Mouse (Mus musculus) MEL (cell line): ENCODE data around the gene Lmnb2.
A peak's percentile ranks its signal among the peaks of the same experiment; 100 is the strongest.

Experiments used
- CTCF ChIP-seq, 3 experiments: IDR thresholded peaks in 2 of 3; conservative IDR thresholded peaks in 1 of 3; 2 replicates each; pipeline ENCODE4 v1.5.1; 2011 to 2012; ENCODE audit warnings: low read length in 3 of 3, low read depth in 2 of 3, mild to moderate bottlenecking in 2 of 3, improper control_type of control experiment in 1 of 3, inconsistent platforms in 1 of 3, mixed read lengths in 1 of 3, moderate library complexity in 1 of 3; ENCODE audit not compliant: control insufficient read depth in 1 of 3, insufficient read depth in 1 of 3, poor library complexity in 1 of 3, severe bottlenecking in 1 of 3
- ELF1 ChIP-seq: IDR thresholded peaks from 2 replicates; pipeline ENCODE4 v1.6.1; 2014; ENCODE audit warnings: low read depth, mild to moderate bottlenecking, inconsistent platforms, low read length, improper control_type of control experiment, moderate library complexity
- EP300 ChIP-seq, 2 experiments: IDR thresholded peaks; 2 replicates each; pipeline ENCODE4 v1.6.1; 2011; ENCODE audit warnings: improper control_type of control experiment in 2 of 2, low read length in 2 of 2, low read depth in 1 of 2, mild to moderate bottlenecking in 1 of 2
- NRF1 ChIP-seq: IDR thresholded peaks from 2 replicates; pipeline ENCODE4 v1.6.1; 2014; ENCODE audit warnings: low read depth, mild to moderate bottlenecking, inconsistent platforms, low read length, improper control_type of control experiment, moderate library complexity; ENCODE audit not compliant: poor library complexity, insufficient read depth, severe bottlenecking
- POLR2A ChIP-seq, 2 experiments: IDR thresholded peaks; 2 replicates each; pipeline ENCODE4 v1.6.1; 2011 to 2012; ENCODE audit warnings: low read length in 2 of 2, mild to moderate bottlenecking in 2 of 2, control low read depth in 1 of 2, improper control_type of control experiment in 1 of 2, low read depth in 1 of 2, moderate library complexity in 1 of 2; ENCODE audit not compliant: control insufficient read depth in 1 of 2, insufficient read depth in 1 of 2, poor library complexity in 1 of 2
- TAL1 ChIP-seq: IDR thresholded peaks from 2 replicates; pipeline ENCODE4 v1.6.1; 2012; ENCODE audit warnings: mild to moderate bottlenecking, inconsistent platforms, low read length, moderate library complexity, mixed read lengths
- USF1 ChIP-seq: IDR thresholded peaks from 2 replicates; pipeline ENCODE4 v1.6.1; 2014; ENCODE audit warnings: low read depth, mild to moderate bottlenecking, inconsistent platforms, low read length, improper control_type of control experiment, moderate library complexity
- ZMIZ1 ChIP-seq: IDR thresholded peaks from 2 replicates; pipeline ENCODE4 v1.6.1; 2012; ENCODE audit warnings: low read depth, mild to moderate bottlenecking, inconsistent platforms, low read length, improper control_type of control experiment, moderate library complexity

- TF ChIP-seq CTCF (IDR thresholded peaks at IDR 0.05 in 2 of 3, conservative IDR thresholded peaks at IDR 0.05 in 1 of 3; ENCODE audit: control insufficient read depth in 1 of 3, insufficient read depth in 1 of 3, low read depth in 2 of 3, low read length in 3 of 3, poor library complexity in 1 of 3, severe bottlenecking in 1 of 3) = no peak
- no peak for TF ChIP-seq ELF1
- no peak for TF ChIP-seq ZMIZ1
- TF ChIP-seq TAL1 = no peak
- no peak for TF ChIP-seq NRF1
- no peak for TF ChIP-seq POLR2A (IDR thresholded peaks at IDR 0.05; ENCODE audit: control insufficient read depth in 1 of 2, insufficient read depth in 1 of 2, low read depth in 1 of 2, low read length in 2 of 2, poor library complexity in 1 of 2)
- TF ChIP-seq USF1 = peak; percentile 53
- no peak for TF ChIP-seq EP300 (IDR thresholded peaks at IDR 0.05; ENCODE audit: low read depth in 1 of 2, low read length in 2 of 2)
Observed at GRCm38 (mm10) chr10:80962585-80962984, 44.5 kb upstream of the Lmnb2 start.
